Mouse (Mus musculus): ENCODE results near the gene Cdk7. TPM values are rescaled to one million over a fixed set of nuclear protein-coding genes. Genes with fewer than 3 reads are reported as not detected.
"Not testable (repeated sequence)": the region's sequence is repeated elsewhere in the genome, so short reads cannot be mapped to it uniquely, and the experiment has no call there.

Gene Cdk7
- polyA plus RNA-seq, 1 experiment: 102 TPM

GRCm38 (mm10) chr13:100730153-100730860 lies 432 bp downstream of the Cdk7 start:
- Histone ChIP-seq H3K36me3 (ENCODE audit: control insufficient read depth, insufficient read depth, low read length, poor library complexity, severe bottlenecking) (peaks cover 18% of the 10 kb centered on the region), H3K9ac (ENCODE audit: low read depth, poor library complexity, severe bottlenecking) (peak overlapping the region; percentile 91), H3K4me3 (ENCODE audit: low read depth, low read length) (peak overlapping the region; percentile 100), H3K27ac (ENCODE audit: insufficient read depth, low read length) (peak overlapping the region; percentile 64), H3K4me1 (ENCODE audit: control insufficient read depth, insufficient read depth, low read length) (peaks cover 3% of the 10 kb centered on the region), H3K27me3 (ENCODE audit: control insufficient read depth, insufficient read depth, low read length, poor library complexity, severe bottlenecking) (no peaks in the 10 kb centered on the region), H3K9me3 (replicated peaks; ENCODE audit: control insufficient read depth, insufficient read depth, low read length, poor library complexity, severe bottlenecking) (no peaks in the 10 kb centered on the region)
- TF ChIP-seq CTCF (IDR thresholded peaks at IDR 0.05; ENCODE audit: low read depth, low read length) (no peak), POLR2A (IDR thresholded peaks at IDR 0.05; ENCODE audit: insufficient read depth, low read length) (no peak), EP300 (IDR thresholded peaks at IDR 0.05; ENCODE audit: insufficient read depth, low read depth, low read length) (no peak)

GRCm38 (mm10) chr13:100728530-100728929 lies 2.2 kb downstream of the Cdk7 start:
- not testable (repeated sequence) for H3K4me3 ChIP-seq (ENCODE audit: low read depth, low read length); H3K9me3 ChIP-seq (replicated peaks; ENCODE audit: control insufficient read depth, insufficient read depth, low read length, poor library complexity, severe bottlenecking); H3K4me1 ChIP-seq (ENCODE audit: control insufficient read depth, insufficient read depth, low read length); H3K27me3 ChIP-seq (ENCODE audit: control insufficient read depth, insufficient read depth, low read length, poor library complexity, severe bottlenecking)
- Histone ChIP-seq H3K27ac (ENCODE audit: insufficient read depth, low read length) (peak overlapping the region; percentile 58; the same call in 1 of the 2 replicates), H3K36me3 (ENCODE audit: control insufficient read depth, insufficient read depth, low read length, poor library complexity, severe bottlenecking) (peaks cover 18% of the 10 kb centered on the region), H3K9ac (ENCODE audit: low read depth, poor library complexity, severe bottlenecking) (peak overlapping the region; percentile 91; the same call in 1 of the 2 replicates)

GRCm38 (mm10) chr13:100728086-100728485 lies 2.7 kb downstream of the Cdk7 start:
- TF ChIP-seq EP300 (IDR thresholded peaks at IDR 0.05; ENCODE audit: insufficient read depth, low read depth, low read length) (no peak), POLR2A (IDR thresholded peaks at IDR 0.05; ENCODE audit: insufficient read depth, low read length) (no peak), CTCF (IDR thresholded peaks at IDR 0.05; ENCODE audit: low read depth, low read length) (no peak)
- H3K9ac ChIP-seq (ENCODE audit: low read depth, poor library complexity, severe bottlenecking): peak overlapping the region; percentile 38; the same call in 1 of the 2 replicates

GRCm38 (mm10) chr13:100725194-100725593 lies 5.5 kb downstream of the Cdk7 start:
- H3K27ac ChIP-seq (ENCODE audit: insufficient read depth, low read length): peak overlapping the region; percentile 95
- TF ChIP-seq POLR2A (IDR thresholded peaks at IDR 0.05; ENCODE audit: insufficient read depth, low read length) (no peak), EP300 (IDR thresholded peaks at IDR 0.05; ENCODE audit: insufficient read depth, low read depth, low read length) (no peak), CTCF (IDR thresholded peaks at IDR 0.05; ENCODE audit: low read depth, low read length) (no peak)

More at GRCm38 (mm10) chr13:100728086-100728485, 2.7 kb downstream of the Cdk7 start:
- Histone ChIP-seq H3K27ac (ENCODE audit: insufficient read depth, low read length) (0 out of 2 replicates have a peak overlapping the region, but pooled peaks have one; percentile 1), H3K9me3 (replicated peaks; ENCODE audit: control insufficient read depth, insufficient read depth, low read length, poor library complexity, severe bottlenecking) (no peaks in the 10 kb centered on the region), H3K4me1 (ENCODE audit: control insufficient read depth, insufficient read depth, low read length) (peaks cover 3% of the 10 kb centered on the region), H3K4me3 (ENCODE audit: low read depth, low read length) (no peak overlapping the region), H3K27me3 (ENCODE audit: control insufficient read depth, insufficient read depth, low read length, poor library complexity, severe bottlenecking) (no peaks in the 10 kb centered on the region), H3K36me3 (ENCODE audit: control insufficient read depth, insufficient read depth, low read length, poor library complexity, severe bottlenecking) (peaks cover 18% of the 10 kb centered on the region)

GRCm38 (mm10) chr13:100724051-100724754 lies 6.5 kb downstream of the Cdk7 start:
- TF ChIP-seq POLR2A (IDR thresholded peaks at IDR 0.05; ENCODE audit: insufficient read depth, low read length) (no peak), EP300 (IDR thresholded peaks at IDR 0.05; ENCODE audit: insufficient read depth, low read depth, low read length) (no peak), CTCF (IDR thresholded peaks at IDR 0.05; ENCODE audit: low read depth, low read length) (no peak)

More at GRCm38 (mm10) chr13:100725194-100725593, 5.5 kb downstream of the Cdk7 start:
- Histone ChIP-seq H3K9me3 (replicated peaks; ENCODE audit: control insufficient read depth, insufficient read depth, low read length, poor library complexity, severe bottlenecking) (no peaks in the 10 kb centered on the region), H3K9ac (ENCODE audit: low read depth, poor library complexity, severe bottlenecking) (peak overlapping the region; percentile 79), H3K27me3 (ENCODE audit: control insufficient read depth, insufficient read depth, low read length, poor library complexity, severe bottlenecking) (no peaks in the 10 kb centered on the region), H3K4me1 (ENCODE audit: control insufficient read depth, insufficient read depth, low read length) (peaks cover 3% of the 10 kb centered on the region), H3K4me3 (ENCODE audit: low read depth, low read length) (peak overlapping the region; percentile 23), H3K36me3 (ENCODE audit: control insufficient read depth, insufficient read depth, low read length, poor library complexity, severe bottlenecking) (peaks cover 23% of the 10 kb centered on the region)

GRCm38 (mm10) chr13:100721656-100722055 lies 9.1 kb downstream of the Cdk7 start:
- Histone ChIP-seq H3K4me3 (ENCODE audit: low read depth, low read length) (peak overlapping the region; percentile 60), H3K9ac (ENCODE audit: low read depth, poor library complexity, severe bottlenecking) (peak overlapping the region; percentile 33), H3K36me3 (ENCODE audit: control insufficient read depth, insufficient read depth, low read length, poor library complexity, severe bottlenecking) (peaks cover 29% of the 10 kb centered on the region)

More at GRCm38 (mm10) chr13:100724051-100724754, 6.5 kb downstream of the Cdk7 start:
- Histone ChIP-seq H3K9me3 (replicated peaks; ENCODE audit: control insufficient read depth, insufficient read depth, low read length, poor library complexity, severe bottlenecking) (no peaks in the 10 kb centered on the region), H3K36me3 (ENCODE audit: control insufficient read depth, insufficient read depth, low read length, poor library complexity, severe bottlenecking) (peaks cover 29% of the 10 kb centered on the region), H3K4me3 (ENCODE audit: low read depth, low read length) (peak overlapping the region; percentile 16; the same call in 1 of the 2 replicates), H3K27me3 (ENCODE audit: control insufficient read depth, insufficient read depth, low read length, poor library complexity, severe bottlenecking) (no peaks in the 10 kb centered on the region), H3K9ac (ENCODE audit: low read depth, poor library complexity, severe bottlenecking) (peak overlapping the region; percentile 79; the same call in 1 of the 2 replicates), H3K4me1 (ENCODE audit: control insufficient read depth, insufficient read depth, low read length) (peaks cover 3% of the 10 kb centered on the region), H3K27ac (ENCODE audit: insufficient read depth, low read length) (peak overlapping the region; percentile 95)

More at GRCm38 (mm10) chr13:100721656-100722055, 9.1 kb downstream of the Cdk7 start:
- no peaks in the 10 kb centered on the region for H3K27me3 ChIP-seq (ENCODE audit: control insufficient read depth, insufficient read depth, low read length, poor library complexity, severe bottlenecking)
- H3K4me1 ChIP-seq (ENCODE audit: control insufficient read depth, insufficient read depth, low read length): no peaks in the 10 kb centered on the region
- no peaks in the 10 kb centered on the region for H3K9me3 ChIP-seq (replicated peaks; ENCODE audit: control insufficient read depth, insufficient read depth, low read length, poor library complexity, severe bottlenecking)
- H3K27ac ChIP-seq (ENCODE audit: insufficient read depth, low read length): peak overlapping the region; percentile 33; the same call in 1 of the 2 replicates
- no peak for TF ChIP-seq EP300 (IDR thresholded peaks at IDR 0.05; ENCODE audit: insufficient read depth, low read depth, low read length)
- peak; percentile 43 for TF ChIP-seq POLR2A (IDR thresholded peaks at IDR 0.05; ENCODE audit: insufficient read depth, low read length)

All from ES-Bruce4 (cell line).